Mouse (Mus musculus) urinary bladder, adult 2 months (tissue): ENCODE data around the gene Nlrp3. TPM values are rescaled to one million over a fixed set of nuclear protein-coding genes. Genes with fewer than 3 reads are reported as not detected.
"Not testable (repeated sequence)": the region's sequence is repeated elsewhere in the genome, so short reads cannot be mapped to it uniquely, and the experiment has no call there.

Experiments
- DNase-seq: peaks from one replicate; pipeline ENCODE4 v3.0.0; 2022; ENCODE audit warnings: low spot score
- polyA plus RNA-seq: library from polyadenylated mRNA; depleted of rRNA; stranded (reverse); fragments of >200 nt; gene quantifications from 2 replicates; pipeline ENCODE4 v1.2.3, GENCODE M21; 2012

Gene Nlrp3
- polyA plus RNA-seq, 1 experiment, result 0.70 TPM

- no peak for DNase-seq
These were observed 3.9 kb upstream of the Nlrp3 start for GRCm38 (mm10) chr11:59537218-59538130.

GRCm38 (mm10) chr11:59538387-59538786 is 3.0 kb upstream of the Nlrp3 start:
- no peak for DNase-seq

- DNase-seq, result no peak
These were observed 1.2 kb upstream of the Nlrp3 start for GRCm38 (mm10) chr11:59540123-59540522.

DNA sequence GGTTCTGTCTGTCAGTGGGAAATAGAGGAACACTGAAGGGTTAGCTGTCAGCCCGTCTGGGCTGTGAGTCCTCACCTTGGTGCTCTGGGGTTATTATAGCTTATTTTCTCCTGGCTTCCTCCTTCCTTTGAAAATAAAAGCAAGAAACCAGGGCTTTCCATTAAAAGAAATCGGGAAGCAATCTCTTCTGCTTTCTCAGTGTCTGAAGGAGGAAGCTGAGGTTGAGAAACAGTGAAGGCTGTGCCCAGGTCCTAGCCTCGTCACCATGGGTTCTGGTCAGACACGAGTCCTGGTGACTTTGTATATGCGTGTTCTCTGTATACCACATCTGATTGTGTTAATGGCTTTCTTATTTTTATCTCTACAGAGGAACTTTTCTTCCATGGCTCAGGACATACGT is 1.1 kb downstream of the Nlrp3 start:
- no peak for DNase-seq

DNA sequence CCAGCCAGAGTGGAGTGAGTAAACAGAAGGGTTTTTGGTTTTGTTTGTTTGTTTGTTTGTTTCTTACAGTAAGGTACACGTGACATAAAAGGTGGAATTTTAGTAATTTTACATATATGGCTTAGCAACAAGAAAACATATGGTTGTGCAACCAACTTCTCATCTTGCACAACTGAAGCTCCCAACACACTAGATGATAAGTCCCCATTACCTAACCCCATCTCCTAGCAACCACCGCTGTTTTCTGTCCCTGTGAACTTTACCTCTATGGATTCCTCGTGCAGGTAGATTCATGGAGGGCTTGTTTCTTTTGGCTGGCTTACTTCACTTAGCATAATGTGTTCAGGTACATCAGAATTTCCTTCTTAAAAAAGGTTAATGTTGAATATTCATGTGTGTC is 2.0 kb downstream of the Nlrp3 start:
- DNase-seq, result no peak

DNA sequence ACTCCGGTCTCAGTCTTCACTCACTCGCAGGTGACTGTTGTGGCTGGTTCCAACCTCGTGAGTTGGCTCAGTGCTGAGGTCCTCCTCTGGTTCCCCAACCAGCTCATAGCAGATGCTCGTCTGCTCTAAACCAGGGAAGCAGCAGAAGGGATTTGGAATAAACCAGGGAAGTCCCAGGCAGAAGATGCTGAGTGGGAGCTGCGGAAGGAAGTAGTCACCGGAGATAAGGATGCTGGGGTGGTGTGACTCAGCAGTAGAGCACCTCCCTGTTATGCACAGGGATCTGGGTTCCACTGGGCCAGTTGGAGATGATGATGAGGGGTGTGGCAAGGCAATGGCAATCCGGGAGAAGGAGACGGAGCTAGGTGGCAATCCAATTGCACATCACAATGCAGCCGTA is 2.6 kb downstream of the Nlrp3 start:
- no peak for DNase-seq

DNA sequence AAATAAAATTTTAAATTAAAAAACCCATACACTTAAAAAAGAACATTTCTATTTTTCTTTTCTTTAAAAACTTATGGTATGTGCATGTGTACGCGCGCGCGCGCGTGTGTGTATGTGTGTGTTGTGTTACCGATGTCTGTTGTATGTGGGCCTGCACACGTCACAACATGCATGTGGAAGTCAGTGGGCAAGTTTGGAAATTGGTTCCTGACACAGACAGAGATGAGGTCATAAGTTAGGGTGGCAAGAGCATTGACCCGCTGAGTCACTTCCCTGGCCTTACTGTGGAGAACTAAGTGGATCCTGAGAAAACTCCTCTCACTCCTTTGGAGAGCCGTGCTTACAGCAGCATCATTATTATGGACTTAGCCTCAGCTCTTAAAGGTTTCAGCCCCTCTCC is 12.8 kb downstream of the Nlrp3 start:
- no peak for DNase-seq

GRCm38 (mm10) chr11:59554535-59554934 is 13.2 kb downstream of the Nlrp3 start:
- no peak for DNase-seq

DNA sequence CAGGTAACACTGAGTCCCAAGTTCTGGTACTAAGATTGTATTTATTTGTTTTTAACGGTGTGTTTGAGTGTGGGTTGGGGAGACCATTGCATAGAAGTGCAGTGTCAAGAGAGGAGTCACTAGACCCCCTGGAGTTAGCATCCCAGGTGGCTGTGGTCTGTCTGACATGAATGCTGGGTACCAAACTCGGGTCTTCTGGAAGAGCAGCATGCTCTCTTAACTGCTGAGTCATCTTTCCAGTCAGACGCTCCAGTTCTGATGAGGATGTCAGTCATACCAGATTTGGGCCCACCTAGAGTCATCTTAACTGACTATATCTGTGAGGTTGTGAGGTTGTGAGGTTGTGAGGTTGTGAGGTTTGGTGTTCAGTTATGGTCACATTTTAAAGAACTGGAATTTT is 19.5 kb downstream of the Nlrp3 start:
- DNase-seq, result no peak

GRCm38 (mm10) chr11:59562336-59562735 is 21.0 kb downstream of the Nlrp3 start:
- no peak for DNase-seq

GRCm38 (mm10) chr11:59562837-59563236 is 21.5 kb downstream of the Nlrp3 start:
- DNase-seq, result no peak

DNA sequence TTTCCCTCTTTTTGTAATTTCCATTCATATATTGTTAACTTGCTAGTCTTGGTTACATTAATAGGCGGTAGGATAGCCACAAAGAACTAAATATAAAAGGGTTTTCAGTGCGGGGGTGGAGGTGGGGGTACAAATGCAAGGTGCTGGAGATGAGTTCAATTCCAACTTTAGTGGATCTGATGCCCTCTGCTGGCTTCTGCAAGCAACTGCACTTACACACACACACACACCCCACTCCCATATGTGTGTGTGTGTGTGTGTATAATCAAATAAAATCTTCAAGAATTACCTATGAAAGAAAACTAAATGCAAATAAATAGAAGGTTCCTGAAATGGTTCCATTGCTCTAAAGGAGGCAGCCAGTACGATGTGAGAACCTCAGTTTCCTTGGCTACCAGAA is 27.9 kb downstream of the Nlrp3 start:
- no peak for DNase-seq

DNA sequence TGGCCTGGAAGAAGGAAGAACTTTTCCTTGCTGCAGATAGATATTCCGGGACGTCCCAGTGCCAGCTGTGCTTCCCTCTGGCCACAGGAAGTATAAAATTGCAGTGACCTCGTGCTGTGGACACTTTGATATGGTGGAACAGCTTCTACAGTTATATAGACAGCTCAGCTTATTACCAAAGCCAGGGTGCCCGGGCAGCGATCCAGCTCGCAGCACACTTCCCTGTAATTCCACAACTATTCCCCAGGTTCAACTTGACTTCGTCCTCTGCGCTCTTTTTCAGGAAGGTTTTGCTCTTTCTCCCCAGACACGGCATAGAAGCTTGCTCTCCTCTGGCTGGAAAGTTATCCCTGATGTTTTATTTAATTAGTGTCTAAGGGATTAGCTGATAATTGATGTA is 34.4 kb downstream of the Nlrp3 start:
- no peak for DNase-seq

DNA sequence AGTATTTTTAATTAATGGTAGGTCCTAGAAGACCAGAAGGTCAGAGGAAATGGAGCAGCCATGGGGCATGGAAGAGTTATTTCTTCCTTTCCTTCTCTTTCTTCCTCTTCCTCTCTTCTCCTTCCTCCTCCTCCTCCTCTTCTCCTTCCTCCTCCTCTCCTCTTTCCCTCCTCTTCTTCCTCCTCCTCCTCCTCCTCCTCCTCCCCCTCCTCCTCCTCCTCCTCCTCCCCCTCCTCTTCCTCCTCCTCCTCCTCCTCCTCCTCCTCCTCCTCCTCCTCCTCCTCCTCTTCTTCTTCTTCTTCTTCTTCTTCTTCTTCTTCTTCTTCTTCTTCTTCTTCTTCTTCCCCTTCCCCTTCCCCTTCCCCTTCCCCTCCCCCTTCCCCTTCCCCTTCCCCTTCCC is 34.8 kb downstream of the Nlrp3 start, which contains the start of gene Olfr222:
Olfr222 (minus strand) TSS at position 101 of the 400 bp plus-strand sequence.
- not testable (repeated sequence) for DNase-seq

DNA sequence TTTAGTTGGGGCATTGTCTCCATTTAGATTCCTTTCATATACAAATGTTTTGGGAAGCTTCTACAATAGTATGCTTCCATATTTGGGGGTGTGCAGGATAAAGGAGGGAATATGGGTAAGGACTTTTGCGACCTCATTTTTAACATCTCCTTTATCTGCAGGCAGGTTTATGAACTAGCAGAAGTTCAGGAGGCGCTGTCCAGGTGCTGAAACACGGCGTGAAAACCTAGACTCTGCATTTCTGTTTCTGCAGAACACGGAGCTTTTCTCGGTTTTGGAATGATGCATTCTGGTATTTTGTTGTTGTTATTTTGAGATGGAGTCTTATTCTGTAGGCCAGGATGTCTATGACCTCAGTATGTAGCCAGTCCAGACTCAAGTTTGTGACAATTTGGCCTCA is 43.2 kb downstream of the Nlrp3 start:
- DNase-seq, result no peak

GRCm38 (mm10) chr11:59589496-59589895 is 48.1 kb downstream of the Nlrp3 start:
- no peak for DNase-seq

- DNase-seq, result no peak
These were observed 51.8 kb downstream of the Nlrp3 start, which contains the start of gene Olfr223 for GRCm38 (mm10) chr11:59593189-59593588. TSS of gene Olfr223 (minus strand) at chr11:59593289.

DNA sequence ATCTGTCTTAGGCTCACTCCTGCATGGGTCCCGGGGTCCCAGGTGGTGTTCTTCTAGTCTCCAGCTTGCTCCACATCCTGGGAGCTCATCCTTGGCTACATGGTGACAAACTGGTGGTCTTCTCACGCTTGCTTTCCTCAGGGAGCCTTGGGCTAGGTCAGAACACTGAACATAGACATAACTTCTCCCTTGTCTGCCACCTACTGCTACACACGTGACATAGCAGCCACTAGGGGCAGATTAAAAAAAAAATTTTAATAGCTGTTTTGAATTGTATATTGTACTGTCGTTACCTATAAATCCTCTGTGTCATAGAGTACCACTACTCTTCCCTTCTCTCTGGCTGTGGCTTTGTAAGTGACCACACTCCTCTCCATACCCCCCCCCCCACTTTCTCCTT is 54.7 kb downstream of the Nlrp3 start:
- DNase-seq, result no peak

GRCm38 (mm10) chr11:59596950-59597349 is 55.6 kb downstream of the Nlrp3 start:
- no peak for DNase-seq

DNA sequence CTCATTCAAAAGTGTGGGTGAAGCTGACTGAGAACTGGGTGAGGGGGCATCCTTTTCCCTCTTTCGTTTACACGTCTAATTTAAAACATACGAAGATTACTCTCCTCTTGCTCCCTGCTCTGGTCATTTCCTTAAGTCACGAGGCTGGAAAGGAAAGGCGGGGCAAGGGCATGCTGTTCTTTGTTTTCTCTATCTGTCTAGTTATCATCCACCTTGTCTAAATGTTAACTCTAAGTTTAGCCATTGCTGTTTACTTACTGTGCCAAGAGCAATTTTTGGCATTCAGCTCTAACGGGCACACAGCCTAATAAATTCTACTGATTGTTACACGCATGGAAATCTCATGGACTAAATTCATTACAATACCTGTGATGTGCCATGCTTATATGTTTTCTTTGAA is 57.8 kb downstream of the Nlrp3 start:
- DNase-seq, result no peak

GRCm38 (mm10) chr11:59600872-59601271 is 59.5 kb downstream of the Nlrp3 start:
- no peak for DNase-seq

- DNase-seq, result no peak
These were observed 60.9 kb downstream of the Nlrp3 start for GRCm38 (mm10) chr11:59602287-59602686.

GRCm38 (mm10) chr11:59611646-59612045 is 70.3 kb downstream of the Nlrp3 start:
- no peak for DNase-seq

DNA sequence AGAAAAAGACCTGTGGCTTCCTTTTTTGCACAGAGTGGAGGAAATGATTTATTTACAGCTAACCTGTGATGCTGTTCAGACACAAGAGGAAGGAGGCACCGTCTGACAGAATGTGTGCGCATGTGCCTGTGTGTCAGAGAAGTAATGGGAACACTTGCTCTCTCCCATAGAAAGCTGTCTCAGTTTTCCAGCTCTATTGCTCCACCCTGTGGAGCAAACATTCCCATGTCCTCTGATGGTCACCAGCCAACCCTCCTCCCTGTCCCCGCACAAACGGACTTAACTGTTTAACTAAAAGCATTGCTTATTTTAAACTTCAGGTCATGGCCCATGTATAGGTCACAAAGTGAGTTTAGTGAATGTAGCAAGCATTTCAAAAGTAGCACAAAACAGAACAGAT is 72.8 kb downstream of the Nlrp3 start:
- no peak for DNase-seq
